Mouse (Mus musculus) hindbrain, embryonic 16.5 days (tissue): ENCODE data around the gene Srcin1. TPM values are rescaled to one million over a fixed set of nuclear protein-coding genes. Genes with fewer than 3 reads are reported as not detected.

Experiments
- ATAC-seq: fragments of 200-750 bp; cut with Nextera tagmentation; 2 replicates; pipeline ENCODE4 v1.8.0; 2017; ENCODE audit warnings: moderate TSS enrichment, moderate library complexity
- H3K27ac ChIP-seq: fragments of 300-500 bp; sonication (generic); 2 replicates; pipeline ENCODE4 v1.5.1; 2014; ENCODE audit warnings: low read depth, mild to moderate bottlenecking, control low read depth, low read length, moderate library complexity
- H3K27me3 ChIP-seq: fragments of 300-500 bp; sonication (generic); replicated peaks from 2 replicates; pipeline ENCODE4 v1.6.1; 2014; ENCODE audit warnings: low read length; ENCODE audit not compliant: control insufficient read depth, insufficient read depth
- H3K36me3 ChIP-seq: fragments of 300-500 bp; sonication (generic); 2 replicates; pipeline ENCODE4 v1.6.1; 2014; ENCODE audit warnings: mild to moderate bottlenecking, low read length, moderate library complexity, mixed read lengths; ENCODE audit not compliant: control insufficient read depth, insufficient read depth
- H3K4me1 ChIP-seq: fragments of 300-500 bp; sonication (generic); 2 replicates; pipeline ENCODE4 v1.6.1; 2014; ENCODE audit warnings: low read depth, low read length; ENCODE audit not compliant: control insufficient read depth, insufficient read depth
- H3K4me2 ChIP-seq: fragments of 300-500 bp; sonication (generic); 2 replicates; pipeline ENCODE4 v1.6.1; 2014; ENCODE audit warnings: mild to moderate bottlenecking, low read length, control low read depth, moderate library complexity
- H3K4me3 ChIP-seq: fragments of 300-500 bp; sonication (generic); 2 replicates; pipeline ENCODE4 v1.5.1; 2014; ENCODE audit warnings: mild to moderate bottlenecking, low read length, control low read depth, moderate library complexity
- H3K9ac ChIP-seq: fragments of 300-500 bp; sonication (generic); 2 replicates; pipeline ENCODE4 v1.6.1; 2014; ENCODE audit warnings: low read depth, mild to moderate bottlenecking, control low read depth, low read length, moderate library complexity
- H3K9me3 ChIP-seq: fragments of 300-500 bp; sonication (generic); 2 replicates; pipeline ENCODE4 v1.6.1; 2014; ENCODE audit warnings: mild to moderate bottlenecking, low read length, moderate library complexity; ENCODE audit not compliant: control insufficient read depth
- WGBS: fragments of 180-500 bp; shearing (Covaris S2); extraction: QIAGEN DNeasy Blood & Tissue Kit; methylation state at CpG from one replicate; pipeline ENCODE4 v1.1.7; 2014; 5-methylcytosine and 5-hydroxymethylcytosine counted together
- polyA plus RNA-seq: library from polyadenylated mRNA; unstranded; fragments of >200 nt; fragmentation: Nextera tagmentation; extraction: Ambion mirVana; gene quantifications from 2 replicates; pipeline ENCODE4 v1.2.1, GENCODE M21; 2015

Srcin1 gene
- polyA plus RNA-seq, 1 experiment from 2014 or later = 8.9 TPM

DNA sequence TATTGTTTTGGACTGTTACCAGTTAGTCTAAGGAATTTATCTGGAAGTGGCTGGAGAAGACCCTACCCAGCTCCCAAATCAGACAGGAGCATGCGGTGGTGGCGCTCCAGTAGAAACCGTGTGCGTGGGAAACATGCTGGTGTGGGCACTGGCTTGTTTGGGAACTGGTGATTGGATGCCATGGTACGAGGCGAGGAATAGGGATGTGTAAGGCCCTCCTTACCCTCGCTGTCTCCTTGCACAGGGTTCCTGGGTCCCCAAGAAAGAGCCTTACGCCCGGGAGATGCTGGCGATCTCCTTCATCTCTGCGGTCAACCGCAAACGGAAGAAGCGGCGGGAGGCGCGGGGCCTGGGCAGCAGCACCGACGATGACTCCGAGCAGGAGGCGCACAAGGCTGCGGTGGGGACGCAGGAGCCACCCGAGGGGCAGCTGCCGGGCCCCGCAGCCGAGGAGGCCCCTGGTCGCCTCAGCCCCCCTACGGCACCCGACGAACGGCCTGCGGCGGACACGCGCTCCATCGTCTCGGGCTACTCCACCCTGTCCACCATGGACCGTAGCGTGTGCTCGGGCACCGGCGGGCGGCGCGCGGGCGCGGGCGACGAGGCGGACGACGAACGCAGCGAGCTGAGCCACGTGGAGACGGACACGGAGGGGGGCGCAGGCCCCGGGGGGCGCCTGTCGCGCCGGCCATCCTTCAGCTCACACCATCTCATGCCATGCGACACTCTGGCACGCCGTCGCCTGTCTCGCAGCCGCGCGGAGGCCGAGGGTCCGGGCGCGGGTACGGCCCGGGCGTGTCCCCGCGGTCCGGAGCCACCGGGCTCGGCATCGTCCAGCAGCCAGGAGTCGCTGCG lies 75.9 kb downstream of the Srcin1 start, which contains the start of gene 4933428G20Rik:
Gene 4933428G20Rik (minus strand): TSS at position 476 of the 855 bp plus-strand sequence.
- Histone ChIP-seq H3K4me3 (peak within 1 kb of the TSS; percentile 32), H3K4me2 (peak within 1 kb of the TSS; percentile 55), H3K27ac (no peak within 1 kb of the TSS), H3K9me3 (no peaks in the 10 kb centered on the region), H3K36me3 (peaks cover 7% of the 10 kb centered on the region), H3K9ac (peak within 1 kb of the TSS; percentile 55), H3K4me1 (peaks cover 7% of the 10 kb centered on the region), H3K27me3 (peaks cover 22% of the 10 kb centered on the region)
- peak; percentile 27; the same call in 1 of the 2 replicates for ATAC-seq
- 19% methylated on average over 72 of the region's 88 CpGs for WGBS

DNA sequence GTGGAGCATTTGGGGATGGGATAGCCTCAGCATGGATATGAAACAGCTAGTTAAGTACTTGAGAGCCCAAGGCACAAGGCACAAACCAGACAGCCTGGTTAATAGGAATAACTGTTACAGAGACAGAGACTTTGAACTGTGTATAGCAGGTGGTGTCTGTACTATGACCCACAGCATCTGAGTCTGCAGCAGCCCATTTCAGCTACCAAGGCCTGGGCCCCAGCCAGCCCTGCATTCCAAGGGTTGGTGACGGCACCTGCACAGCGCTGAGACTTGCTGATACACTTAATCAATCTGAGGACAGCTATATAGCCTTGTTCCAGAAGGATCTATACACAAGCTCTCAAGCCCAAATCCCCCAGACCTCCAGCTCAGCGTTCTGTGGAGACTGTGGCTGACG lies 78.4 kb downstream of the Srcin1 start:
- ATAC-seq = no peak

DNA sequence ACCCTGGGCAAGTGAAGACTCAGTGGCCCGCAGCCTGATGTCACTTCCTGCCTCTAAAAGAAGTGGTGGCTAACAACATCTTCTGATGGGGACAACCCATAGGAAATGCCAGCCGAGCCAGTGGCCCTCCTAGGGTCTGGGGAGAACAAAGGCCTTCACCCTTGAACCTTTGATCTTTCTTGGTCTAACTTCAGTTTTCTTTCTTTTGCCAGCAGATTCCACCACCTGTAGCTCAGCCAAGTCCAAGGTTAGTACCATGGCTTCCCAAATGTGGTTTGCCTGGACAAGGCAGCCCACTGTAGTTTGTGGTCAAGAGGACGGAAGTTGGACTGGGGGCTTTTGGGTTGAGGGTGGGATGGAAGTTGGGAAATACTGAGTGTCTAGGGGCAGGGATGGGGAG lies 83.2 kb downstream of the Srcin1 start:
- H3K36me3 ChIP-seq = peaks cover 19% of the 10 kb centered on the region
- WGBS = 78% methylated on average over 3 of the region's 3 CpGs
- H3K27ac ChIP-seq = no peak overlapping the region
- no peaks in the 10 kb centered on the region for H3K9me3 ChIP-seq
- ATAC-seq = no peak
- peaks cover 6% of the 10 kb centered on the region; the same call in 1 of the 2 replicates for H3K27me3 ChIP-seq
- H3K4me3 ChIP-seq = no peak overlapping the region
- no peaks in the 10 kb centered on the region for H3K4me1 ChIP-seq
- H3K9ac ChIP-seq = no peak overlapping the region
- H3K4me2 ChIP-seq = no peak overlapping the region

More for the DNA sequence above, 78.4 kb downstream of the Srcin1 start:
- 87% methylated on average over 4 of the region's 4 CpGs for WGBS
- no peak overlapping the region for H3K4me3 ChIP-seq
- H3K4me2 ChIP-seq = no peak overlapping the region
- peaks cover 15% of the 10 kb centered on the region for H3K36me3 ChIP-seq
- no peaks in the 10 kb centered on the region for H3K9me3 ChIP-seq
- no peak overlapping the region for H3K27ac ChIP-seq
- H3K4me1 ChIP-seq = peaks cover 7% of the 10 kb centered on the region
- H3K27me3 ChIP-seq = peaks cover 22% of the 10 kb centered on the region
- H3K9ac ChIP-seq = no peak overlapping the region

GRCm38 (mm10) chr11:97491640-97492039 lies 84.3 kb downstream of the Srcin1 start:
- ATAC-seq = no peak
- no peak overlapping the region for H3K27ac ChIP-seq
- H3K9ac ChIP-seq = no peak overlapping the region
- no peaks in the 10 kb centered on the region for H3K27me3 ChIP-seq
- no peaks in the 10 kb centered on the region for H3K9me3 ChIP-seq
- H3K4me2 ChIP-seq = no peak overlapping the region
- no peak overlapping the region for H3K4me3 ChIP-seq
- WGBS = 74% methylated on average over 10 of the region's 10 CpGs
- peaks cover 16% of the 10 kb centered on the region; the same call in 1 of the 2 replicates for H3K36me3 ChIP-seq
- H3K4me1 ChIP-seq = no peaks in the 10 kb centered on the region

GRCm38 (mm10) chr11:97489589-97490324 lies 86.2 kb downstream of the Srcin1 start:
- Histone ChIP-seq H3K4me1 (no peaks in the 10 kb centered on the region), H3K4me3 (no peak overlapping the region), H3K36me3 (peaks cover 15% of the 10 kb centered on the region; the same call in 1 of the 2 replicates), H3K9ac (no peak overlapping the region), H3K27ac (no peak overlapping the region), H3K4me2 (no peak overlapping the region), H3K27me3 (no peaks in the 10 kb centered on the region), H3K9me3 (no peaks in the 10 kb centered on the region)
- 27% methylated on average over 16 of the region's 16 CpGs for WGBS
- ATAC-seq = peak; percentile 61

- 76% methylated on average over 3 of the region's 3 CpGs for WGBS
- Histone ChIP-seq H3K9ac (no peak overlapping the region), H3K4me3 (no peak overlapping the region), H3K9me3 (no peaks in the 10 kb centered on the region), H3K27ac (no peak overlapping the region), H3K4me1 (no peaks in the 10 kb centered on the region), H3K27me3 (no peaks in the 10 kb centered on the region), H3K36me3 (peaks cover 11% of the 10 kb centered on the region; the same call in 1 of the 2 replicates), H3K4me2 (no peak overlapping the region)
- no peak for ATAC-seq
Observed at GRCm38 (mm10) chr11:97487656-97488055, 88.3 kb downstream of the Srcin1 start.

DNA sequence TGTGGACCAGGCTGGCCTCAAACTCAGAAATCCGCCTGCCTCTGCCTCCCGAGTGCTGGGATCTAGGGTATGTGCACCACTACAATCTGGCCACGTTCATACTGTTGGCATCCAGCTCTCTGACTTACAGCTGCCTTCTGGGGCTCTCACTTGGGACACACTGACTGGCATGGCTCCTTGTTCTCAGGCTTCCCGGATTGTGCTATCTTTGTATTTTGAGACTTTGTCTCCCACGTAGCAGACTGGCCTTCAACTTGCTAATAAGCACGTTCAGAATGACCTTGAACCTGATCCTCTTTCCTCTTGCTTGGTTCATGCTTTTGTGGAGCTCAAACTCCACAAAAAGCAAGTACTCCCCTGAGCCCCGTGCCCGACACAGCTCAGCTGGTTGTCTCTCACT lies 90.3 kb downstream of the Srcin1 start:
- H3K27me3 ChIP-seq = no peaks in the 10 kb centered on the region
- no peak overlapping the region for H3K27ac ChIP-seq
- peaks cover 4% of the 10 kb centered on the region; the same call in 1 of the 2 replicates for H3K36me3 ChIP-seq
- H3K9me3 ChIP-seq = no peaks in the 10 kb centered on the region
- no peak overlapping the region for H3K9ac ChIP-seq
- no peak for ATAC-seq
- no peak overlapping the region for H3K4me2 ChIP-seq
- H3K4me3 ChIP-seq = no peak overlapping the region
- WGBS = 81% methylated on average over 8 of the region's 8 CpGs
- no peaks in the 10 kb centered on the region for H3K4me1 ChIP-seq

- Histone ChIP-seq H3K4me3 (no peak overlapping the region), H3K4me1 (no peaks in the 10 kb centered on the region), H3K27ac (no peak overlapping the region), H3K27me3 (no peaks in the 10 kb centered on the region), H3K4me2 (no peak overlapping the region), H3K36me3 (peaks cover 18% of the 10 kb centered on the region; the same call in 1 of the 2 replicates), H3K9ac (no peak overlapping the region), H3K9me3 (no peaks in the 10 kb centered on the region)
- WGBS = 64% methylated on average over 8 of the region's 8 CpGs
- no peak for ATAC-seq
Observed at GRCm38 (mm10) chr11:97479824-97480223, 96.2 kb downstream of the Srcin1 start.

GRCm38 (mm10) chr11:97479085-97479484 lies 96.9 kb downstream of the Srcin1 start:
- Histone ChIP-seq H3K4me1 (no peaks in the 10 kb centered on the region), H3K4me2 (no peak overlapping the region), H3K27ac (no peak overlapping the region), H3K9ac (no peak overlapping the region), H3K36me3 (peaks cover 19% of the 10 kb centered on the region; the same call in 1 of the 2 replicates), H3K9me3 (no peaks in the 10 kb centered on the region), H3K4me3 (no peak overlapping the region), H3K27me3 (no peaks in the 10 kb centered on the region)
- ATAC-seq = no peak
- 90% methylated on average over 10 of the region's 10 CpGs for WGBS
